Mouse (Mus musculus): Measurements from ENCODE around the gene Inpp5k.
"Not testable (repeated sequence)": the region's sequence is repeated elsewhere in the genome, so short reads cannot be mapped to it uniquely, and the experiment has no call there.

The Inpp5k gene

GRCm38 (mm10) chr11:75677881-75678746 lies 47.3 kb downstream of the Inpp5k start:
- DNase-seq (ENCODE audit: low read depth in 1 of 2, low spot score in 2 of 2) = no peak

- peak; percentile 98 for DNase-seq (ENCODE audit: low read depth in 1 of 2, low spot score in 2 of 2)
These were observed 48.1 kb downstream of the Inpp5k start, which contains the start of gene Crk for GRCm38 (mm10) chr11:75678747-75679438. Gene Crk (plus strand): TSS chr11:75679259.

- DNase-seq (ENCODE audit: low read depth in 1 of 2, low spot score in 2 of 2) = peak; percentile 64 to 79
These were observed 48.8 kb downstream of the Inpp5k start for GRCm38 (mm10) chr11:75679439-75680171.

GRCm38 (mm10) chr11:75684462-75684861 lies 53.7 kb downstream of the Inpp5k start:
- no peak for DNase-seq (ENCODE audit: low read depth in 1 of 2, low spot score in 2 of 2)

GRCm38 (mm10) chr11:75684956-75685355 lies 54.2 kb downstream of the Inpp5k start:
- DNase-seq (ENCODE audit: low read depth in 1 of 2, low spot score in 2 of 2) = no peak

GRCm38 (mm10) chr11:75687343-75687993 lies 56.7 kb downstream of the Inpp5k start:
- DNase-seq (ENCODE audit: low read depth in 1 of 2, low spot score in 2 of 2) = no peak

- DNase-seq (ENCODE audit: low read depth in 1 of 2, low spot score in 2 of 2) = no peak
These were observed 57.3 kb downstream of the Inpp5k start for GRCm38 (mm10) chr11:75688132-75688531.

- no peak for DNase-seq (ENCODE audit: low read depth in 1 of 2, low spot score in 2 of 2)
These were observed 59.2 kb downstream of the Inpp5k start for GRCm38 (mm10) chr11:75689977-75690376.

- no peak for DNase-seq (ENCODE audit: low read depth in 1 of 2, low spot score in 2 of 2)
These were observed 60.3 kb downstream of the Inpp5k start for GRCm38 (mm10) chr11:75691047-75691446.

GRCm38 (mm10) chr11:75693570-75693969 lies 62.8 kb downstream of the Inpp5k start:
- no peak for DNase-seq (ENCODE audit: low read depth in 1 of 2, low spot score in 2 of 2)

GRCm38 (mm10) chr11:75697464-75697863 lies 66.7 kb downstream of the Inpp5k start:
- not testable (repeated sequence) for DNase-seq (ENCODE audit: low read depth in 1 of 2, low spot score in 2 of 2)

Measured in monocyte, adult 2 months (primary cell).